Mouse (Mus musculus): Measurements from ENCODE around the gene Gnao1.

Gene Gnao1

GRCm38 (mm10) chr8:93972971-93973734, 163.4 kb downstream of the Gnao1 start:
- ChIA-PET POLR2A (no interaction called here), CTCF (no interaction called here)

GRCm38 (mm10) chr8:93973831-93974375, 164.1 kb downstream of the Gnao1 start:
- POLR2A ChIA-PET: no interaction called here
- CTCF ChIA-PET: no interaction called here

GRCm38 (mm10) chr8:93974602-93975186, 164.9 kb downstream of the Gnao1 start:
- CTCF ChIA-PET: no interaction called here
- POLR2A ChIA-PET: interaction anchor here in 1 of 4 experiments (0.7 kb wide), 1 partner anchor 32 kb away, joined by 3 read pairs; no protein-coding TSS in a partner anchor

GRCm38 (mm10) chr8:93975358-93975757, 165.6 kb downstream of the Gnao1 start:
- POLR2A ChIA-PET: interaction anchor here in 1 of 4 experiments (0.7 kb wide), 1 partner anchor 33 kb away, joined by 3 read pairs; no protein-coding TSS in a partner anchor

GRCm38 (mm10) chr8:93976446-93977211, 166.9 kb downstream of the Gnao1 start:
- CTCF ChIA-PET: interaction anchor here in 3 of 4 experiments (0.6 to 1.0 kb wide), 7 partner anchors 45 to 301 kb away, joined by 3 to 4 read pairs (median 3); no protein-coding TSS in a partner anchor
- POLR2A ChIA-PET: interaction anchor here in 2 of 4 experiments (0.6 to 0.8 kb wide), 3 partner anchors 113 to 370 kb away, joined by 3 to 7 read pairs (median 3); partner anchors contain the start of gene Mt4 (in 1 of the 2)

More at GRCm38 (mm10) chr8:93975358-93975757, 165.6 kb downstream of the Gnao1 start:
- CTCF ChIA-PET: interaction anchor here in 1 of 4 experiments (0.7 kb wide), 1 partner anchor 312 kb away, joined by 3 read pairs; no protein-coding TSS in a partner anchor

GRCm38 (mm10) chr8:93980141-93980540, 170.4 kb downstream of the Gnao1 start:
- POLR2A ChIA-PET: interaction anchor here in 3 of 4 experiments (0.5 to 1.2 kb wide), 3 partner anchors 34 to 491 kb away, joined by 3 read pairs; no protein-coding TSS in a partner anchor
- CTCF ChIA-PET: interaction anchor here in 1 of 4 experiments (1.4 kb wide), 1 partner anchor 226 kb away, joined by 3 read pairs; no protein-coding TSS in a partner anchor

- ChIA-PET POLR2A (interaction anchor here in 2 of 4 experiments (0.6 to 1.4 kb wide), 5 partner anchors 17 to 209 kb away, joined by 3 to 4 read pairs (median 3); partner anchors contain the start of gene Bbs2 (in 1 of the 2)), CTCF (interaction anchor here in 1 of 4 experiments (0.6 kb wide), 1 partner anchor 75 kb away, joined by 3 read pairs; no protein-coding TSS in a partner anchor)
Observed at GRCm38 (mm10) chr8:93981679-93982215, 172.0 kb downstream of the Gnao1 start.

- ChIA-PET POLR2A (interaction anchor here in 2 of 4 experiments (0.7 to 1.1 kb wide), 2 partner anchors 31 to 43 kb away, joined by 3 to 4 read pairs; no protein-coding TSS in a partner anchor), CTCF (interaction anchor here in 3 of 4 experiments (0.6 to 0.7 kb wide), 3 partner anchors 120 to 489 kb away, joined by 3 to 4 read pairs (median 3); no protein-coding TSS in a partner anchor)
Observed at GRCm38 (mm10) chr8:93983827-93984226, 174.1 kb downstream of the Gnao1 start.

GRCm38 (mm10) chr8:93984731-93985130, 175.0 kb downstream of the Gnao1 start:
- ChIA-PET CTCF (interaction anchor here in 3 of 4 experiments (0.6 to 0.7 kb wide), 4 partner anchors 119 to 490 kb away, joined by 3 to 4 read pairs (median 3); no protein-coding TSS in a partner anchor), POLR2A (interaction anchor here in 1 of 4 experiments (0.7 to 1.1 kb wide), 3 partner anchors 32 to 75 kb away, joined by 3 to 4 read pairs (median 3); no protein-coding TSS in a partner anchor)

- POLR2A ChIA-PET: no interaction called here
- CTCF ChIA-PET: no interaction called here
Observed at GRCm38 (mm10) chr8:93989739-93990138, 180.0 kb downstream of the Gnao1 start.

GRCm38 (mm10) chr8:93998961-93999360, 189.2 kb downstream of the Gnao1 start:
- CTCF ChIA-PET: interaction anchor here in 1 of 4 experiments (0.6 kb wide), 1 partner anchor 459 kb away, joined by 8 read pairs; no protein-coding TSS in a partner anchor
- POLR2A ChIA-PET: interaction anchor here in 2 of 4 experiments (1.3 to 1.5 kb wide), 2 partner anchors 10 to 11 kb away, joined by 3 read pairs; no protein-coding TSS in a partner anchor

- ChIA-PET CTCF (no interaction called here), POLR2A (no interaction called here)
Observed at GRCm38 (mm10) chr8:94004139-94004538, 194.4 kb downstream of the Gnao1 start.

- POLR2A ChIA-PET: interaction anchor here in 2 of 4 experiments (1.1 to 1.6 kb wide), 4 partner anchors 10 to 195 kb away, joined by 3 to 4 read pairs (median 3); partner anchors contain the start of gene Bbs2 (in 1 of the 2)
- CTCF ChIA-PET: interaction anchor here in 1 of 4 experiments (0.8 kb wide), 1 partner anchor 196 kb away, joined by 4 read pairs; no protein-coding TSS in a partner anchor
Observed at GRCm38 (mm10) chr8:94009243-94009845, 199.6 kb downstream of the Gnao1 start.

- ChIA-PET CTCF (interaction anchor here in 1 of 4 experiments (0.6 kb wide), 1 partner anchor 200 kb away, joined by 7 read pairs; no protein-coding TSS in a partner anchor), POLR2A (interaction anchor here in 2 of 4 experiments (0.9 to 1.8 kb wide), 7 partner anchors 9 to 173 kb away, joined by 3 to 5 read pairs (median 4); partner anchors contain the start of gene Bbs2 (in 1 of the 2))
Observed at GRCm38 (mm10) chr8:94010101-94010705, 200.4 kb downstream of the Gnao1 start.

- POLR2A ChIA-PET: interaction anchor here in 3 of 4 experiments (1.0 to 2.0 kb wide), 5 partner anchors 19 to 52 kb away, joined by 3 to 5 read pairs (median 4); no protein-coding TSS in a partner anchor
- CTCF ChIA-PET: interaction anchor here in 2 of 4 experiments (0.6 to 0.8 kb wide), 2 partner anchors 87 to 134 kb away, joined by 3 to 4 read pairs; no protein-coding TSS in a partner anchor
Observed at GRCm38 (mm10) chr8:94011076-94012012, 201.6 kb downstream of the Gnao1 start.

All from embryonic stem cell, embryonic (primary cell).